Mouse (Mus musculus) liver, embryonic 14.5 days (tissue): ENCODE data around the gene Ttbk1.

Experiments
- CTCF ChIP-seq: IDR thresholded peaks from 2 replicates; pipeline ENCODE4 v1.5.1; 2016; ENCODE audit warnings: antibody characterized with exemption, low read depth, control low read depth
- EP300 ChIP-seq: IDR thresholded peaks from 2 replicates; pipeline ENCODE4 v1.6.1; 2016; ENCODE audit warnings: antibody characterized with exemption, low read depth

DNA sequence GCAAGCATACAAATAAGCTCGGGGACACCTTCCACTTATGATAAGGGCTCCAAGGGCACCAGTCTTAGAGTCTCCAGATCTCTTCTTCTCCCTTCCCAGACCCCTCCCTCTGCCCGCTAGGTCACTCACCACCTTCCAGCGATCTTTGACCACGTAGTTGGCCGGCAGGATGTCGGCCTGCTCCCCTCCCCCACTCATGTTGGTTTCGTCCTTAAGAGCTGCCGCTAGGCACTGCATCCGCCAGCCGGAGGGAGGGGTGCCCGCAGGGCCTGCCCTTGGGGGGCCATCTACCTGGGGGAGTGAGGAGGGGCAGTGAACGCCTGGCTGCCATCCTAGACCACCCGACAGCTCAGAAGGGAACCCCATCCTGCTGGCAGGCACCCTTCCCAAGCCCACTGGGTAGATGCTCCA is 3.4 kb downstream of the Ttbk1 start:
- TF ChIP-seq EP300 (no peak), CTCF (no peak)
